26 mouse cellular contexts compared by ENCODE assay signal in the genomic region with DNA sequence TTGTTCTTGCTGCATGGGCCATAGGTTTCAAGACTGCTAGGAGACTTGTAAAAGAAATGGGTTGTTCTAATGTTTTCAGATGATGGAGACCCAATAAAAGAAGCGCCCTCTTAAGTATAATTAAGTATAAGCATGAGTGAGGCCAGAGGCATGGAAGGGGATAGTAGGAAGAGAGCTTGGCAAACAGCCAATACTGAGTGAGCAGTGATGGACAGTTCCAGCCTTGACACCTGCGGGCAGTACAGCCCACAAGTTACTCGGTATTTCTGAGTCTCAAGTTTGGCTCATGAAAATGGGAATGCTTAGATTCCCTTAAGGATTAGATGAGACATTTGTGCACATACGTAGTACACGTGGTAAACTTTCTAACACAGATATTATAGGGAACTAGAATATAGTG.
DNase-seq lines count a peak whose midpoint lies in the region; ATAC-seq and TF ChIP-seq lines count a peak whose summit lies in the region.
"Had no signal": no experiment of that assay in that cellular context is flagged by ENCODE, and none has a peak within 500 bp of the region (broad histone marks: within the 10 kb centered on the region; RNA-seq: fewer than 3 reads in every experiment).

No protein-coding gene starts in this region.

- H3K9ac ChIP-seq in embryonic facial prominence, embryonic 11.5 days (replicated peaks; ENCODE audit: low read length): no peak overlapping the region
- no peak overlapping the region for H3K9ac ChIP-seq in midbrain, postnatal 0 days (replicated peaks; ENCODE audit: low read length, poor library complexity, severe bottlenecking)
- no peak overlapping the region for H3K9ac ChIP-seq in midbrain, embryonic 16.5 days (ENCODE audit: low read depth, low read length)
- H3K9ac ChIP-seq: embryonic facial prominence, embryonic 12.5 days; embryonic facial prominence, embryonic 15.5 days; forebrain, postnatal 0 days; heart, embryonic 13.5 days; hindbrain, embryonic 15.5 days; intestine, embryonic 15.5 days had no signal

- no peak overlapping the region for H3K4me2 ChIP-seq in embryonic facial prominence, embryonic 11.5 days (ENCODE audit: low read depth, low read length)
- H3K4me2 ChIP-seq in midbrain, postnatal 0 days (ENCODE audit: low read depth, low read length, poor library complexity, severe bottlenecking): no peak overlapping the region
- no peak overlapping the region for H3K4me2 ChIP-seq in midbrain, embryonic 16.5 days (ENCODE audit: low read length)
- H3K4me2 ChIP-seq: embryonic facial prominence, embryonic 12.5 days; embryonic facial prominence, embryonic 15.5 days; heart, embryonic 13.5 days; hindbrain, embryonic 15.5 days; intestine, embryonic 15.5 days had no signal

- no peaks in the 10 kb centered on the region for H3K4me1 ChIP-seq in embryonic facial prominence, embryonic 11.5 days (ENCODE audit: control insufficient read depth, insufficient read depth, low read length)
- no peaks in the 10 kb centered on the region for H3K4me1 ChIP-seq in embryonic facial prominence, embryonic 10.5 days
- H3K4me1 ChIP-seq in midbrain, postnatal 0 days (ENCODE audit: insufficient read depth, low read length): 0 out of 2 replicates have a peak, but pooled peaks cover 3% of the 10 kb centered on the region
- peaks cover 7% of the 10 kb centered on the region for H3K4me1 ChIP-seq in midbrain, embryonic 16.5 days (ENCODE audit: control insufficient read depth, insufficient read depth, low read length)
- H3K4me1 ChIP-seq: embryonic facial prominence, embryonic 12.5 days; embryonic facial prominence, embryonic 15.5 days; heart, embryonic 10.5 days; heart, embryonic 13.5 days; intestine, embryonic 15.5 days had no signal

- no peak overlapping the region for H3K27ac ChIP-seq in embryonic facial prominence, embryonic 11.5 days (replicated peaks; ENCODE audit: low read depth, low read length)
- H3K27ac ChIP-seq in embryonic facial prominence, embryonic 10.5 days (replicated peaks): no peak overlapping the region
- peak overlapping the region; percentile 21; the same call in 1 of the 2 replicates for H3K27ac ChIP-seq in layer of hippocampus, adult 2 months
- H3K27ac ChIP-seq in midbrain, postnatal 0 days (ENCODE audit: low read depth, low read length): no peak overlapping the region
- no peak overlapping the region for H3K27ac ChIP-seq in midbrain, embryonic 16.5 days (ENCODE audit: low read length)
- H3K27ac ChIP-seq: embryonic facial prominence, embryonic 12.5 days; embryonic facial prominence, embryonic 15.5 days; gastrocnemius, adult 2 months; heart, adult 2 months; heart, embryonic 10.5 days; heart, embryonic 13.5 days; hindbrain, embryonic 15.5 days; intestine, embryonic 15.5 days had no signal

- WGBS in embryonic facial prominence, embryonic 11.5 days: 81% methylated on average over 5 of the region's 5 CpGs
- WGBS in embryonic facial prominence, embryonic 10.5 days: 82% methylated on average over 5 of the region's 5 CpGs
- 74% methylated on average over 5 of the region's 5 CpGs for WGBS in midbrain, postnatal 0 days
- 79% methylated on average over 5 of the region's 5 CpGs for WGBS in midbrain, embryonic 16.5 days

- no peaks in the 10 kb centered on the region for H3K27me3 ChIP-seq in embryonic facial prominence, embryonic 11.5 days (ENCODE audit: control insufficient read depth, insufficient read depth, low read length)
- no peaks in the 10 kb centered on the region for H3K27me3 ChIP-seq in embryonic facial prominence, embryonic 10.5 days (replicated peaks; ENCODE audit: low read depth, poor library complexity, severe bottlenecking)
- H3K27me3 ChIP-seq in midbrain, postnatal 0 days (ENCODE audit: insufficient read depth, low read length): no peaks in the 10 kb centered on the region
- no peaks in the 10 kb centered on the region for H3K27me3 ChIP-seq in midbrain, embryonic 16.5 days (ENCODE audit: control insufficient read depth, insufficient read depth, low read depth, low read length)
- H3K27me3 ChIP-seq: embryonic facial prominence, embryonic 12.5 days; embryonic facial prominence, embryonic 15.5 days; heart, embryonic 13.5 days; hindbrain, embryonic 15.5 days; intestine, embryonic 15.5 days had no signal

- no peaks in the 10 kb centered on the region for H3K36me3 ChIP-seq in embryonic facial prominence, embryonic 11.5 days (replicated peaks; ENCODE audit: control insufficient read depth, insufficient read depth, low read depth, low read length)
- H3K36me3 ChIP-seq in embryonic facial prominence, embryonic 10.5 days (replicated peaks): no peaks in the 10 kb centered on the region
- no peaks in the 10 kb centered on the region for H3K36me3 ChIP-seq in midbrain, postnatal 0 days (ENCODE audit: insufficient read depth, low read length)
- H3K36me3 ChIP-seq in midbrain, embryonic 16.5 days (ENCODE audit: control insufficient read depth, insufficient read depth, low read length): no peaks in the 10 kb centered on the region
- H3K36me3 ChIP-seq: embryonic facial prominence, embryonic 12.5 days; embryonic facial prominence, embryonic 15.5 days; heart, embryonic 10.5 days; heart, embryonic 13.5 days; hindbrain, embryonic 15.5 days; intestine, embryonic 15.5 days had no signal

- no peak for TF ChIP-seq CTCF in layer of hippocampus, adult 2 months (conservative IDR thresholded peaks at IDR 0.05)
- no peak for TF ChIP-seq CTCF in midbrain, postnatal 0 days (IDR thresholded peaks at IDR 0.05)

- peak; percentile 39; the same call in 1 of the 2 replicates for ATAC-seq in embryonic facial prominence, embryonic 11.5 days (replicated peaks; ENCODE audit: insufficient number of reproducible peaks, low FRiP score, low TSS enrichment, low read depth)
- no peak for ATAC-seq in midbrain, postnatal 0 days (ENCODE audit: low FRiP score)
- ATAC-seq in midbrain, embryonic 16.5 days: no peak
- ATAC-seq: CD4-positive, CD25-positive, alpha-beta regulatory T cell, adult 4 months; forebrain, embryonic 14.5 days; forebrain, postnatal 0 days; intestine, embryonic 15.5 days had no signal

- no peaks in the 10 kb centered on the region for H3K9me3 ChIP-seq in embryonic facial prominence, embryonic 11.5 days (replicated peaks; ENCODE audit: control insufficient read depth, low read length)
- no peaks in the 10 kb centered on the region for H3K9me3 ChIP-seq in embryonic facial prominence, embryonic 10.5 days
- H3K9me3 ChIP-seq in midbrain, postnatal 0 days (ENCODE audit: low read length): no peaks in the 10 kb centered on the region
- no peaks in the 10 kb centered on the region; the same call in 1 of the 2 replicates for H3K9me3 ChIP-seq in midbrain, embryonic 16.5 days (replicated peaks; ENCODE audit: control insufficient read depth, low read length, poor library complexity, severe bottlenecking)
- H3K9me3 ChIP-seq: embryonic facial prominence, embryonic 12.5 days; embryonic facial prominence, embryonic 15.5 days; heart, embryonic 10.5 days; heart, embryonic 13.5 days; hindbrain, embryonic 15.5 days; intestine, embryonic 15.5 days had no signal

- H3K4me3 ChIP-seq in embryonic facial prominence, embryonic 11.5 days (ENCODE audit: low read depth, low read length): no peak overlapping the region
- no peak overlapping the region for H3K4me3 ChIP-seq in embryonic facial prominence, embryonic 10.5 days
- H3K4me3 ChIP-seq in layer of hippocampus, adult 2 months: no peak overlapping the region
- H3K4me3 ChIP-seq in midbrain, postnatal 0 days (ENCODE audit: low read depth, low read length): no peak overlapping the region
- H3K4me3 ChIP-seq in midbrain, embryonic 16.5 days (ENCODE audit: low read depth, low read length): no peak overlapping the region
- H3K4me3 ChIP-seq: embryonic facial prominence, embryonic 12.5 days; embryonic facial prominence, embryonic 15.5 days; gastrocnemius, adult 2 months; heart, adult 2 months; heart, embryonic 10.5 days; heart, embryonic 13.5 days; hindbrain, embryonic 15.5 days; intestine, embryonic 15.5 days had no signal

- no peak for DNase-seq in embryonic facial prominence, embryonic 11.5 days (ENCODE audit: low spot score)
- no peak for DNase-seq in embryonic facial prominence, embryonic 10.5 days (ENCODE audit: low spot score)
- DNase-seq in layer of hippocampus, adult 2 months (ENCODE audit: low spot score in 2 of 2): no peak
- DNase-seq in layer of hippocampus, adult 9-10 months (ENCODE audit: low spot score): no peak
- DNase-seq in midbrain, postnatal 0 days (ENCODE audit: low spot score): peak; percentile 27
- DNase-seq: adrenal gland, adult 2 months; adrenal gland, postnatal 14 days; cerebellum, adult 11 months; cerebellum, adult 8-10 months; cerebellum, postnatal 36 days; embryo, embryonic 11 days; forebrain, postnatal 0 days; gastrocnemius, adult 2 months; gastrocnemius, postnatal 14 days; heart, adult 2 months; heart, postnatal 14 days; heart, postnatal 4 days had no signal
